Mouse (Mus musculus) small intestine, adult 2 months (tissue): Measurements from ENCODE around the gene Ppp1r12a.

Experiments used
- CTCF ChIP-seq: fragments of 200-500 bp; IDR thresholded peaks from 2 replicates; pipeline ENCODE4 v1.5.1; 2012; ENCODE audit warnings: low read depth, mild to moderate bottlenecking, control low read depth, inconsistent platforms, low read length, moderate library complexity, mixed read lengths; ENCODE audit not compliant: insufficient replicate concordance, insufficient read length; ENCODE audit errors: extremely low read depth
- POLR2A ChIP-seq: fragments of 200-500 bp; IDR thresholded peaks from 2 replicates; pipeline ENCODE4 v1.6.1; 2012; ENCODE audit warnings: low read depth, mild to moderate bottlenecking, control low read depth, inconsistent platforms, low read length, moderate library complexity

GRCm38 (mm10) chr10:108239061-108239460, 77.1 kb downstream of the Ppp1r12a start:
- TF ChIP-seq CTCF (no peak), POLR2A (no peak)
